Mouse (Mus musculus): ENCODE results near the gene Gjb3.
A peak's percentile ranks its signal among the peaks of the same experiment; 100 is the strongest.

DNA sequence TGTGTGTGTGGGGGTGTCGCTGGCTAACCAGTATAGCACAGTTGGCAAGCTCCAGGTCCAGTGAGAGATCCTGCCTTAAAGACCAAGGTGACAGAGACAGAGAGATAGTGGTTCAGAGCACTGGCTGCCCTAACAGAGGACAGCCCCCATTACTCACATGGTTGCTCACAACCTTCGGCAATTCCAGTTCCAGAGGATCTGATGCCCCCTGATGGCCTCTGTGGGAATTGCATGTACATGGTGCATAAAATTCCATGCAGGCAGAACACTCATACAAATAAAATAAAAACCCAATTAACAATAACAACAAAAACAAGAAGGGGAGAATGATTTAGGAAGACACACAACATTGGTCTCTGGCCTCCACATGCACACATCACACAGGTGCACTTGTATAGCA is 39.8 kb upstream of the Gjb3 start:
- TF ChIP-seq CTCF (conservative IDR thresholded peaks at IDR 0.05 in 1 of 2, IDR thresholded peaks at IDR 0.05 in 1 of 2; ENCODE audit: low read depth in 2 of 2, low read length in 2 of 2) (peak; percentile 27 to 44; a peak in 3 of 4 replicates), POLR2A (IDR thresholded peaks at IDR 0.05; ENCODE audit: low read depth, low read length) (no peak), TCF12 (IDR thresholded peaks at IDR 0.05; ENCODE audit: low read depth, low read length) (no peak), ZC3H11A (IDR thresholded peaks at IDR 0.05; ENCODE audit: low read depth, low read length) (no peak), ETS1 (conservative IDR thresholded peaks at IDR 0.05; ENCODE audit: low read depth, low read length) (no peak), SIN3A (IDR thresholded peaks at IDR 0.05; ENCODE audit: low read length) (no peak)

All from CH12.LX (cell line).